Mouse (Mus musculus): Measurements from ENCODE around the gene Aipl1. TPM values are rescaled to one million over a fixed set of nuclear protein-coding genes. Genes with fewer than 3 reads are reported as not detected.

Gene Aipl1
- polyA plus RNA-seq, 1 experiment = not detected

DNA sequence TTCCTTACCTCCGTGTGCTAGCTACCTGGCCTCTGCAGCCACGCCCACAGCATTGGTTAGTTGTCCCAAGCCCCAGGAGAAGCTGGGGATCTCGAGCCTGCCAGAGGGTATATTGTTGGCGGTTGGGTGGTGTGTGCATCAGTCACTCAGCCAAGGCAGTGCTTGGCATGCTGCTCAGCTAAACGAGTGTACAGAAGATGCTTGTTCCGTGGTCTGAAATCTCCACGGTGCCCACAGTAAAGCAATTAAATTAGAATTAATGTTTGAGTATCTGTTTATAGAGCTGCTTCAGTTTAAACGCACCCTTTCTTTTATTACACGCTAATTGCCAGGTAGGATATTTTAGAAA, 20.1 kb downstream of the Aipl1 start:
- Histone ChIP-seq H3K4me3 (replicated peaks; ENCODE audit: control insufficient read depth, low read depth, low read length) (no peak overlapping the region), H3K27ac (ENCODE audit: control insufficient read depth, insufficient read depth, low read depth, low read length, poor library complexity) (no peak overlapping the region), H3K4me1 (ENCODE audit: control insufficient read depth, insufficient read depth, low read length) (no peaks in the 10 kb centered on the region)
- WGBS = 75% methylated on average over 9 of the region's 9 CpGs
- no peak for TF ChIP-seq CTCF (IDR thresholded peaks at IDR 0.05; ENCODE audit: control insufficient read depth, insufficient read depth, low read length)
- no peak for TF ChIP-seq POLR2A (IDR thresholded peaks at IDR 0.05; ENCODE audit: borderline replicate concordance, control insufficient read depth, low read depth, low read length)

- H3K4me1 ChIP-seq (ENCODE audit: control insufficient read depth, insufficient read depth, low read length) = no peaks in the 10 kb centered on the region
- TF ChIP-seq POLR2A (IDR thresholded peaks at IDR 0.05; ENCODE audit: borderline replicate concordance, control insufficient read depth, low read depth, low read length) = no peak
- no peak for TF ChIP-seq CTCF (IDR thresholded peaks at IDR 0.05; ENCODE audit: control insufficient read depth, insufficient read depth, low read length)
- no peak overlapping the region for H3K27ac ChIP-seq (ENCODE audit: control insufficient read depth, insufficient read depth, low read depth, low read length, poor library complexity)
- H3K4me3 ChIP-seq (replicated peaks; ENCODE audit: control insufficient read depth, low read depth, low read length) = no peak overlapping the region
- WGBS = 75% methylated on average over 13 of the region's 13 CpGs
These were observed 20.6 kb downstream of the Aipl1 start for GRCm38 (mm10) chr11:72016518-72017252.

GRCm38 (mm10) chr11:72014674-72015073, 22.6 kb downstream of the Aipl1 start:
- Histone ChIP-seq H3K4me1 (ENCODE audit: control insufficient read depth, insufficient read depth, low read length) (no peaks in the 10 kb centered on the region), H3K27ac (ENCODE audit: control insufficient read depth, insufficient read depth, low read depth, low read length, poor library complexity) (no peak overlapping the region), H3K4me3 (replicated peaks; ENCODE audit: control insufficient read depth, low read depth, low read length) (no peak overlapping the region)
- WGBS = 83% methylated on average over 4 of the region's 4 CpGs
- no peak for TF ChIP-seq CTCF (IDR thresholded peaks at IDR 0.05; ENCODE audit: control insufficient read depth, insufficient read depth, low read length)
- TF ChIP-seq POLR2A (IDR thresholded peaks at IDR 0.05; ENCODE audit: borderline replicate concordance, control insufficient read depth, low read depth, low read length) = no peak

- TF ChIP-seq POLR2A (IDR thresholded peaks at IDR 0.05; ENCODE audit: borderline replicate concordance, control insufficient read depth, low read depth, low read length) = no peak
- no peak for TF ChIP-seq CTCF (IDR thresholded peaks at IDR 0.05; ENCODE audit: control insufficient read depth, insufficient read depth, low read length)
- Histone ChIP-seq H3K4me1 (ENCODE audit: control insufficient read depth, insufficient read depth, low read length) (no peaks in the 10 kb centered on the region), H3K4me3 (replicated peaks; ENCODE audit: control insufficient read depth, low read depth, low read length) (no peak overlapping the region), H3K27ac (ENCODE audit: control insufficient read depth, insufficient read depth, low read depth, low read length, poor library complexity) (no peak overlapping the region)
- 64% methylated on average over 1 of the region's 1 CpGs for WGBS
These were observed 25.4 kb downstream of the Aipl1 start for GRCm38 (mm10) chr11:72011955-72012354.

DNA sequence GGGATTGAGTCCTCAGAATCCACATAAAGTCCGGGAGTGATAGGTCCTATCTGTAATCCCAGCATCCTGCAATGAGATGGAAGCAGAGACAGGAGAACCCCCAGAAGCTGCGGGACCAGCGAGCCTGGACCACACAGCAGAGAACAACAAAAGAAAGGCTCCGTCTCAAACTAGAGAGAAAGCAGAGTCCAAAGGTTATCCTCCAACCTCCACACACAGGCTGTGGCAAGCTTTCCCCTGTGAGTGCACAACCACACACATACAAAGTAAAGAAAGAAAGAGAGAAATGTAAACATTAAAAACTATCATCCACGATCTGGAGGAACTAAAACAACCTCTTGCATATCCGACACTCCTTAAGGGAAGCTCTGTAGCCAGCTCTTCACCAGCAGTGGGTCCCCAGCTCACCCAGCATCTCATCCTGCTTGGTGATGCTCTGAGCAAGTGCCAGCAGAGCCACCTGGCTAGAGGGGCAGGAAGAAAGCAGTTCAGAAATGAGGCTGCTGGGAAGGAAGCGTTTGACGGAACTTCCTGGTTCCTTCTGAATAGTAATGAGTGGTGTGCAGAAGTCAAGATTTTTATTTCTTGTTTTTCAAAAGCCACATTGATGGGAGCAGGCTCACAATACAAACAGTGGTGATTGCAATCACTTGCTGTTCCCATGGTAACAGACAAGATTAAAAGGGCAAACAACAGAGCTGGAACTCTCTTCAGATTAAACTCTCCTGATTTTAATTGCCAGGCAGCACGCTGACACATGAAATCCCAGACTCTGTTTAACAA, 26.2 kb downstream of the Aipl1 start:
- H3K4me3 ChIP-seq (replicated peaks; ENCODE audit: control insufficient read depth, low read depth, low read length) = no peak overlapping the region
- H3K27ac ChIP-seq (ENCODE audit: control insufficient read depth, insufficient read depth, low read depth, low read length, poor library complexity) = no peak overlapping the region
- H3K4me1 ChIP-seq (ENCODE audit: control insufficient read depth, insufficient read depth, low read length) = no peaks in the 10 kb centered on the region
- 42% methylated on average over 9 of the region's 9 CpGs for WGBS
- TF ChIP-seq CTCF (IDR thresholded peaks at IDR 0.05; ENCODE audit: control insufficient read depth, insufficient read depth, low read length) (no peak), POLR2A (IDR thresholded peaks at IDR 0.05; ENCODE audit: borderline replicate concordance, control insufficient read depth, low read depth, low read length) (no peak)

DNA sequence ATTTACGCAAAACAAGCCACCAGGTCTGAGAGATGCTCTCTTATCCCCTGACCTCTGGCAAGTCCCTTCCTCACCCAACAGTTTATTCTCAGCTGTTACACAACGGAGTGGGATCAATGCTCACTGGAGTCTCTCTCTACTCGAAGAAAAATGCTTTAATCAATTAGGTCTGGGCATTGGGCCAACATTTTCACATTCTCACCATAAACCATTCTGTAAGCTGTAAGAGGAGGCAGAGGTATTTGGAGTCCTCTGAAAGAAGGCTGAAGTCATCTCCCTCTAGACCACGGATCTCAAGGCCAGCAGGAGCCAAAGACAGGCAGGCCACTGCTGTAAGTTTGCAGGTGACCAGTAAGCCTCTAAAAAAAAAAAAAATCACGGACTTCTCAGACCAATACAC, 26.9 kb downstream of the Aipl1 start:
- H3K4me1 ChIP-seq (ENCODE audit: control insufficient read depth, insufficient read depth, low read length) = no peaks in the 10 kb centered on the region
- no peak for TF ChIP-seq POLR2A (IDR thresholded peaks at IDR 0.05; ENCODE audit: borderline replicate concordance, control insufficient read depth, low read depth, low read length)
- TF ChIP-seq CTCF (IDR thresholded peaks at IDR 0.05; ENCODE audit: control insufficient read depth, insufficient read depth, low read length) = no peak
- WGBS = 57% methylated on average over 5 of the region's 5 CpGs
- H3K4me3 ChIP-seq (replicated peaks; ENCODE audit: control insufficient read depth, low read depth, low read length) = no peak overlapping the region
- H3K27ac ChIP-seq (ENCODE audit: control insufficient read depth, insufficient read depth, low read depth, low read length, poor library complexity) = no peak overlapping the region

- Histone ChIP-seq H3K27ac (ENCODE audit: control insufficient read depth, insufficient read depth, low read depth, low read length, poor library complexity) (no peak overlapping the region), H3K4me1 (ENCODE audit: control insufficient read depth, insufficient read depth, low read length) (no peaks in the 10 kb centered on the region; the same call in 1 of the 2 replicates), H3K4me3 (replicated peaks; ENCODE audit: control insufficient read depth, low read depth, low read length) (no peak overlapping the region)
- TF ChIP-seq POLR2A (IDR thresholded peaks at IDR 0.05; ENCODE audit: borderline replicate concordance, control insufficient read depth, low read depth, low read length) = no peak
- no peak for TF ChIP-seq CTCF (IDR thresholded peaks at IDR 0.05; ENCODE audit: control insufficient read depth, insufficient read depth, low read length)
- 67% methylated on average over 6 of the region's 6 CpGs for WGBS
These were observed 31.8 kb downstream of the Aipl1 start for GRCm38 (mm10) chr11:72005547-72005946.

- Histone ChIP-seq H3K4me3 (replicated peaks; ENCODE audit: control insufficient read depth, low read depth, low read length) (no peak overlapping the region), H3K4me1 (ENCODE audit: control insufficient read depth, insufficient read depth, low read length) (no peaks in the 10 kb centered on the region; the same call in 1 of the 2 replicates), H3K27ac (ENCODE audit: control insufficient read depth, insufficient read depth, low read depth, low read length, poor library complexity) (no peak overlapping the region)
- 76% methylated on average over 9 of the region's 9 CpGs for WGBS
- TF ChIP-seq POLR2A (IDR thresholded peaks at IDR 0.05; ENCODE audit: borderline replicate concordance, control insufficient read depth, low read depth, low read length) = no peak
- TF ChIP-seq CTCF (IDR thresholded peaks at IDR 0.05; ENCODE audit: control insufficient read depth, insufficient read depth, low read length) = no peak
These were observed 34.1 kb downstream of the Aipl1 start for GRCm38 (mm10) chr11:72003171-72003570.

All from bone marrow, adult 2 months (tissue).